ENCODE assay signal across 2 mouse cellular contexts in genomic region chr17:22153951-22154350, GRCm38 (mm10). TPM values are rescaled to one million over a fixed set of nuclear protein-coding genes. Genes with fewer than 3 reads are reported as not detected.
"Had no signal": no experiment of that assay in that cellular context is flagged by ENCODE, and none has a peak within 500 bp of the region (broad histone marks: within the 10 kb centered on the region; RNA-seq: fewer than 3 reads in every experiment).

No protein-coding gene starts in this region.

RNA-seq across cellular contexts. Expression of gene Zfp947, which starts 12.0 kb away (rescaled TPM):
- total RNA-seq: neutrophil, adult 5-6 weeks had no signal
- polyA plus RNA-seq: small intestine, adult 2 months had no signal
